Mouse (Mus musculus): ENCODE data around the gene Cacna2d4.
A peak's percentile ranks its signal among the peaks of the same experiment; 100 is the strongest.

The Cacna2d4 gene

DNA sequence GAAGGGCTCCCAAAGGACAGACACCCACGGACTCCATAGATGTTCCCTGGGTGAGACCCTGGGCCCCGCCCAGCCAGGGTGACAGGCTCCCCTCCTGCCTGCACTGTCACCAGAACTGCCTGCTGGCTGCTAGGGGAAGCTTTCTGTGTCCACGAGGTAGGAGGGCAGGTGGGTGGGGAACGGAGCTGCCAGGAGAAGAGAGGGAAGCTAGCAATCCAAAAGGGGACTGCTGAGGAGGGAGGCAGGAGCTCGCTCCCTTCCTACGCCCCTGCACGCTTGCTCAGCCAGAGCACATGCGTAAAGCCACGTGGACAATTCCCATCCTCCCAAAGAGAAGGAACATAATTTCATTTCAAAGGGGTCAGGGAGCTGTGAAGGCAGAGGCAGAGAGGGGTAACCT lies 73.8 kb downstream of the Cacna2d4 start:
- no peak for DNase-seq (ENCODE audit: low read depth)

DNA sequence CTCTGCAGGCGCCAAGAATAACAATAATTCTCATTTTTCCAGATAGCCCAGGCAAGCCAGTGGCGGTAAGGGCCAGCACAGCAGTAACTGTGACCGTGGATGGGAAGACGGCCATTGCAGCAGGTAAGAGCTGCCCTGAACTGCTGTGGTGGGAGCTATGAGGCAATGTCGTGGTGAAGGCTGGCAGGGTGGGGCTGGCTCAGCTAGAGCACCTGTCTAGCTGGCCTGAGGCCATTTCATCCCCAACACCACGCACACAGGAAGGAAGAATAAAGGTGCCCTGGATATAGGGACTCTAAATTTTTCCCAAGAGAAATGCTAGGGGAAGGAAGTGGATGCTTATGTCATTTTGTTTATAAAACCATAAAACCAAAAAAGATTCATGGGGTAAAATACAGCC lies 76.1 kb downstream of the Cacna2d4 start:
- no peak for DNase-seq (ENCODE audit: low read depth)

DNA sequence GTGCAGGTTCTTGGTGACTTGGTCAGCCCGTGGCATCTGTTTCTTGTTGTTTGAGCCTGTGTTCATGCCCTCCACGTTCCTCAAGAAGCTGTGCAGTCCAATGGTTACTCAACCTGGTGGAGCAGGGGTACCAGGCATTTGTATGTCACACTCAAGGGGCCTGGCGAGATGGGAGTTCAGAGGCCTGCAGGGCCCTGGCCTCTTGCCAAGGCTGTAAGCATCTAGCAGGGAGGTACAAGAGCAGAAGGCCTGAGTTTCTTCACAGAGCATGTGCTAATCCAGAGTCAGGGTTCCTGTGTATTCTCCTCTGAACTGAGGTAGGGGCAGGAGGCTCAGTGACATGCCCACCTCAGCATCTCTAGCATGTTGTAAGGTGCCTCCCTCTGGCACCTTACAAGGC lies 76.8 kb downstream of the Cacna2d4 start:
- DNase-seq (ENCODE audit: low read depth) = no peak

DNA sequence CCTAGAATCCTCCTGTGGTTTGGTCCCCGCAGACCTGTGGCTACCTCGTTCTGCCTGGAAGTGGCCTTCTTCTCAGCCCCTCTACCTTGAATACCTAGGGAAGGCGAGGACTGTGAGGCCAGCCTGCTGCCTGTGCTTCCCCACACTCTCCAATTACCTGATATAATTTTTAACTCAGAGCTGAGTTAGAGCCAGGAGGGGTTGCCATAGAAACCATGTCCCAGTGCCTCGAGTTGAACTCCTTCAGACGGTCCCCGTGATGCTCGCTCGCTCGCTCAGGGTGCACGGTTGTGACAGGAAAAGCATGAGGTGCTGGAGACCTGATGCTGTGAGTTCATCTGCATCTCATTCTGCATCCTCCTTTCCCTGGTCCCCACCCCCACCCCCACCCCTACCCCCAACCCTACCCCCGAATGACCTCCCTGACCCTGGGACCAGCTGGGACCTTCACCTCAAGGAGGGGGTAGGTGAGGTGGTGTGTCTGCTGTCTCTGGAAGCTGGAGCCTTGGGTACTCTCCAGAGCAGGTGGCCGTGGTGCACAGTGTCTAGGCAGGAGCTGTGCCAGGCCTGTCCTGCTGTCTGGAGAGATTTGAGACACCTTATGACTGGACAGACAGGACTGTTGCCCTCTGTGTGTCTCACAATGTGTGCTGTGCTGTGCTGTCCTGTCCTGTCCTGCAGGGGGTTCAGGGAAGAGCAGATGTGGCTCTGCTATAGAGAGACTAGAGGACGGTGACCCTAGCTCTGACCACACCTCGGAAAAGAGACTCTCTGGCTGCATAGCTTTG lies 77.5 kb downstream of the Cacna2d4 start:
- DNase-seq (ENCODE audit: low read depth) = no peak

DNA sequence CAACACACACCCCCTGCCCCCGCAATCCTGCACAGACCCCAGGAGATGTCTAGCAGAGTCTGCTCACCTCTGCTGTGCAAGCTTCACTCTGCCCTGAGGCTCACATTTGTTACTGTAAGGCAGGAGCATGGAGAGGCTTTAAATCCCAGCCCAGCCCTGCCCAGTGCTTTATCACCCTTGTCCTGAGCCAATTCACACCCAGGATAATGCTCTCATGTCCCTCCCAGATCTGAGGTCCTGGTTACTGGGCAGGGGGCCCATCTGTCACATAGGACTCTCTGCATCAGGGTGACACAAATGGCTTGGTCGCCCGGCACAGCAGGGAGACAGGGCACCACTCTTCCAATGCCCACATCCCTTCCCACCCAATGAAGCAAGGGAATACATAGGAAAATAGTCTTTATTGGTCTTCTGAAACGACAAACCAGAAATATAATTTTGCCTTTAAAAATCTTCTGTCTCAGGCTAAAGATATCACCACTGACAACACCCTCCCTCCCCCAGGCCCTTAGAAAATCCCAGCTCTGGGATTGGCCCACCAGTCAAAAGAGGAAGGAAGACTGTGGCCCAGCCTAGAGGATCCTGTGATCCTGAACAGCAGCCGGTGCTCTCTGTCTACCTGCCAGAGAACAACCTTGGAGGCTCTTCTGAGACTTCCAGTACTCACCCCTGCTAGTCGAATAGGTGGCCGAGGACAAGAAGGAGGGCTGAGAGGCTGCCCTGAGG lies 78.6 kb downstream of the Cacna2d4 start:
- DNase-seq (ENCODE audit: low read depth) = no peak

DNA sequence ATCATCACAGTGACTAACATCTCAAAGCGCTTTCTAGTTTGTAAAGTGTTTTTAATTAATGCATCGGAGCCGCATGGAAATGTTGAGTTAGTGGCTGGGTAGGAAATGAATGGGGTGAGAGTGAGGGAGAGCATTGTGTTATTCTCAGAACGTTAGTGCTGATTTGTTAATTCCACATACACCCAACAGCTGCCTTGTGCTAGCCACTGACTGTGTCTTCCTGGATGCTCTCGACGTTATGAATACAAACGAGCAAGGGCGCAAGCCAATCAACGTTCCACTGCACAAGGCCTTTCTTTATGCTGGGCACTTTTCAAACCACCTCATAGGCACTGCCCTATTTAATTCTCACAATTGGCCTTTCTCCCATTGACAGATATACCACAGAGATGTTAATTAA lies 82.4 kb downstream of the Cacna2d4 start:
- no peak for DNase-seq (ENCODE audit: low read depth)

DNA sequence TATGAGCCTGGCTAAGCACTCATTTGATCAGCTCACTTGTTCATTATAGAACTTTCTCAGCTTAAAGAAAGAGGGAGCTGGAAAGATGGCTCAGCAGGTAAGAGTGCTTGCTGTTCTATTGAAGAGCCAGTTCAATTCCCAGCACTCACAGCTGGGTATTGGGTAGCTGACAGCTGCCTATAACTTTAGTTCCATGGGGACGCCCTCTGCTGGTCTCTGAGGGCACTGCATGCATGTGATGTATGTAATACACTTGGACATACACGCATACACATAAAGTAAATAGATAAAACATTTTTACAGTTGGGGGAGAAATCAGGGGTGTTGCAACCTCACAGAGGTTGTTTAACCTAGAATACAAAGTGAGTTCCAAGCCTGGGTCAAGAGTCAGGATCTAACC lies 83.0 kb downstream of the Cacna2d4 start:
- no peak for DNase-seq (ENCODE audit: low read depth)

DNA sequence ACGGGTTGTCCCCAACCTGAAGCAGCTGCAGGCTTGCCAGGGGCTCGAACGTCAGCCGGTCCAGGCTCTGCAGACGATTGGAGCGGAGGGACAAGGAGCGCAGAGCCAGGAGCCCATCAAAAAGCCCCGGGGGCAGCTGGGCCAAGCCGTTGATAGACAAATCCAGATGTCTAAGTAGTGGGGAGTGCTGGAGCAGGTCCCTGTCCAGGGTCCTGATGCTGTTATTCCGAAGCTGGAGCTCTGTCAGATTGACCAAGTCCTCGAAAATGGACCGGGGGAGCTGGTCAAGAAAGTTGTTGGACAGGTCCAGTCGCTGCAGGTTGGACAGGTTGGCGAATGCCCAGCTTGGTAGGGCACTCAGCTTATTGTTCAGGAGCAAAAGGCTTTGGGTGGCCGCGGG lies 84.2 kb downstream of the Cacna2d4 start:
- no peak for DNase-seq (ENCODE audit: low read depth)

DNA sequence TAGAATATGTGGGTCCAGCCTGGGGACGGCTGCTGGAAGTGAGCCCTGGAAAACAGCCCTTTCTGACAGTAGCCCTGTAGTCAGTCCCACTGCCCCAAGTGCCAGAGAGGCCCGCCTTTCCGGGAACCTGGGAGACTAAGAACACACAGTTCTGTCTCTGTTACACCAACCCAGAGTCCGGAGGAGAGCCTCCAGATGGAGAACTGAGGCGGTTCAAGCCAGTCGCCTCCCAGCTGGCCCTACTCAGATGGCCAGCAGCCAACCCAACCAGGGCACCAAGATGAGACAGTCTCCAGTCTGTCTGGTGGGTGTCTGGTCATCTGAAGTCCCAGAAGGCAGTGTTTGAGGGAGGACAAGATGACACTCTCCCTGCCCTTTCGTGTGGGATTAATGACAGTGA lies 85.4 kb downstream of the Cacna2d4 start:
- DNase-seq (ENCODE audit: low read depth) = no peak

DNA sequence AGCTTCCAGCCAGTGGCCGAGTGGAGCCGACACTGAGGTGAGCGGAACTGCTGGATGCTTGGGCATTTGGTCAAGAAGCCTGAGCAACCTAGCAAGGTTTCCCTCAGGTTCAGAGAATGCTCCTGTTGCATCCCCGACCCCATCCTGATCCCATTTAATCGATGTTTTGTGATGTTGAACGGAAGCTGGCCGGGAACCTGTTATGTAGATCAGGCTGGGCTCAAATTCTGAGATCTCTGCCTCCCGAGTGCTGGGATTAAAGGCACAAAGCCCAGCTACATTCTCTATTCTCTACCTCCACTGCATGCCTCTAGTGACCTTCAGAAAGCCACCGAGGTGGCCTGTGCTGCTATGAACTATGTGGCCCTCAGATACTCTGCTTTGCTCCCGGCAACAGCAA lies 88.5 kb downstream of the Cacna2d4 start:
- no peak for DNase-seq (ENCODE audit: low read depth)

DNA sequence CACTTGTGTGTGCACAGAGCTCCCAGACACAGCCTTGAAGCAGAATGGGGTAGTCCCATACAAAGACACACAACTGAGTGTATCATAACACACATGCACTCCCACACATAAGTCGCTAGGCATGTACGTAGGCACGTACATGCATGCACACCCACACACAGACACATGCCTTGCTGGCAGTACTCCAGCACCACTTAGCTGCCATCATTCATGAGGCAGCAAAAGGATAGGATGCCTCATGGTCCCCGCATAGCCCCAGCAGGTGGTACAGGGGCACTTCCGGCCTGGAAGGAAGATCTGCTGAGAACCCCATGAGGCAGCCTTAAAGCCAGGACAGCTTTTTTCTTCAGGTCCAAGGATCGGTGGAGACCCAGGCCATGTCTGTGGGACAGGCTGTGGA lies 89.7 kb downstream of the Cacna2d4 start:
- no peak for DNase-seq (ENCODE audit: low read depth)

DNA sequence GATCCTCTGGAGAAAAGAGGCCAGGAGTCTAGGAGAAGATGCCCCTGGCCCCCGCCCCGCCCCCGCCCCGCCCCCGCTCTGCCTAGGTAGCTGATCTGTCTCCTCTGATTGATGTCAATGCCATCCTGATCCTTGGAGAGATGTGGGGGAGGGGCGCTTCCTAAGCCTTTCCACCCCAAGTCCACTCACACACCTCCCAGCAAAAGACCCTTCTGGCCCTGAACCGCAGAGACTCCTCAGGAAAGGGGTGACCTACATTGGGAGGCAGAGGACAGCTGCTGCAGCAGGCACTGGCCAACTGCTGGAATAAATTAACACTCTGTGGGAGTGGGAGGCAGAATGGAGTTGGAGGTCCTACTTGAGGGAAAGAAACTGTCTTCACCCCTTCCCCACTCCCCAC lies 90.2 kb downstream of the Cacna2d4 start:
- DNase-seq (ENCODE audit: low read depth) = no peak

DNA sequence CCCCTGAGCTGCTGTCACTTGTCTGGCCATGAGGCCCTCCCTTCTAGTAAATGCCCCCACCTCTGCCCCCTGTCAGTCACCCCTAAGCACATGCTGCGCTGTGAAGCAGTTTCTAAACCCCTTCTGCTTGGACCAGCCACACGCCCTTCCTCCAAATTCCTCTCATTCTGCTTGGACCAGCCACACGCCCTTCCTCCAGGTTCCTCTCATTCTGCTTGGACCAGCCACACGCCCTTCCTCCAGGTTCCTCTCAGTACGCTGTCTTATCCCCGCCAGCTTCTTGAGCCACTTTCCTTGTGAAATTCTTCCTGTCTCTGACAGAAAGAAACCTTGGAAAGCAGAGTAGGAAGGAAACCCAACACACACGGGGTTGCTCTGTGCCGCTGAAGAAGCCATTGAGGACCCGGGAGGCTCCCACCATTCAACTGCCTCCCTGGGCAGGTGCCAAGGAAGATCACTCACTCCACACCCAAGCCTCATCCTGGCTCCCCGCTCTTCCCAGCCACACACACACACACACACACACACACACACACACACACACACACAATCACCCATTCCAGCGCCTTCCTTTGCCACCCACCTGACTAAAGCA lies 92.3 kb downstream of the Cacna2d4 start:
- no peak for DNase-seq (ENCODE audit: low read depth)

DNA sequence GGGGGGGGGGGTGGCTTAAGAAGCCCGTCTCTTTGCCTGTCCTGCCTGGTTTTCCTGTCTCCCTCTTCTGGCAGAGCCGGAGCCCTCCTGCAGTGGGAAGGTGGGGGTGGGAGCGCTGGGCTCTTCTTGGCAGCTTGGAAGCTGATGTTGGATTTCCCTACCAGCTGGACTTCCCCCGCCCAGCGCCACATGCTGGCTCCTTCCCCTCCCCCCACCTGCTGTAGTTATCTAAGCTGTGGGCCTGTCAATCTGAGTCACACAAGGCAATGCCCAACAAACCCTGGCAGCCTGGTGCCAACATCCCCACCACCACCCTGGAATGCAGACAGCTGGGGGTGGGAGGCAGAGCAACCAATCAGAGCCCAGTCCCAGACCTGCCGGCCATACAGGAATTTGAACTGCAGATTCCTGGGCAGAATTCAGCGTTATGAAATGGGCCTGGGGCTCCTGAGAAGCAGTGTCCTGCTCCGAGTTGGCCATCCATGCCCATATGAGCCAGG lies 92.9 kb downstream of the Cacna2d4 start:
- no peak for DNase-seq (ENCODE audit: low read depth)

DNA sequence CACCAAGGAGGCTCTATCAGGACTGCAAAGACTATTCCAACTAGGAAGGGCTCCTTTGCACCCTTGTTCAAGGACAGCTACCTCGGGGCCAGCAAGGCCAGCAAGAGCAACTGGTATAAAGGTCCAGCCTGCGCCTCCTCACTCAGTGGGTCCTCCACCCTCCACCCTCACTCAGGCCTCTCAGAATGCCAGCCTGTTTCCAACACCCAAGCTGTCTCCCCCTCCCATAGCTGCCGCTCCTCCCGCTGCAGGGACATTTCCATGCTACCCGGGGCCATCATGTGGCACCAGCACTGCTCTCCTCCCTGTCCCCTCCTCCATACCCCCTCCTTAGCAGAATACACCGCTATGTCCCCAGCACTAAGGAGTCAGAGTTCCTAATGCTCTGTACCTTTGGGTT lies 93.6 kb downstream of the Cacna2d4 start:
- DNase-seq (ENCODE audit: low read depth) = no peak

DNA sequence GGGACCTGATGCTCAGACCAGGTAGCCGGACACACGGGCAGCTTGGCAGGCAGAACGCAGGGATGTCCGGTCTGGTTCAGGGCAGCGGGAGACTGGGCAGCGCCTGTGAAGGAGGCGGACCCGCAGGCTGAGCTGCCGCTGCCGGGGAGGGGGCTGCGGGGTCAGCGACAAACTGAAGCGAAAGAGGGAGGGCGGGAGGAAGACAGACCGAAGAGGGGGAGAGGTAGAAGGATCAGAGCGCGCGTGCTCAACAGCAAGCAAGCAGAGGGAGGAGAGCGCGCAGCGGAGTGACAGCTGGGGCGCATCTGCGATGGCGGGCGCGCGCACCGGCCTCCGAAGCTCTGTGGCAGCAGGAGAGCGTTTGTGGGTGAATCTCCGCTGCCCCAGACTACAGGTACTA lies 94.2 kb downstream of the Cacna2d4 start, which contains the start of gene Lrtm2:
Lrtm2 (minus strand) TSS at position 261 of the 400 bp plus-strand sequence.
- DNase-seq (ENCODE audit: low read depth) = no peak

DNA sequence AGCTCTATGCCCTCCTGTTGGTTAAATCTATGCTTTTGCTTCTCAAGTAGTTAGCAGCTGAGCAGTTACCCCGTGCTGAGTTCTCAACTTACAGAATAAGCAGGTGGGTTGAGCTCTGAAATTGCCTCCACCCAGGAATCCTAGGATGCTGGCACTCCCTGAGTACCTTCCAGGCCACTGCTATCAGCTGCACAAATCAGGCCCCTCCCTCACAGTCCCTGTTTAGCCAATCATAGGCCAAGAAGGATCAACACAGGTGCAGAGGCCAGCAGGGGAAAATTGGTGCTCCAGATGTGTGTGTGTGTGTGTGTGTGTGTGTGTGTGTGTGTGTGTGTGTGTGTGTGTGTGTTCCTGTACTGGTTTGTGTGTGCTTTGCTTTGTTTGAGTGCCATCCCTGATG lies 95.8 kb downstream of the Cacna2d4 start:
- DNase-seq (ENCODE audit: low read depth) = no peak

DNA sequence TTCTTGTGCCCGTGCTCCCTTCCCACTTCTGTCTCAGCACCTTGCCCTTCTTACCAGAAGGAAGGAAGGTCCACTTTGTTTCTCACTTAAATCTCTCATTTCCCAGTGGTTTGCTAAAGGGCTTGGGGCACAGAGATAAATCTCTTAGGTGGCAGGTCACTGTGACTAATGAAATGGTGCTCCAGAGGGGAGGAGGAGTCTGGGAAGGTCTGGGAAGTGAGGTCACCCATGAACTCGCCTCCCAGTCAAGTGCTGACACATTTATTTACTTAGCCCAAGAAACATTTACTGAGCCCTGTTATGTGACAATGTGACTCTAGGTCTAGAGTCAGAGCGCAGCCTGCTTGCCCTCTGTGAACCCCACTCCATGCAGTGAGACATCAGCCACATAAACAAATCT lies 96.9 kb downstream of the Cacna2d4 start:
- no peak for DNase-seq (ENCODE audit: low read depth)

DNA sequence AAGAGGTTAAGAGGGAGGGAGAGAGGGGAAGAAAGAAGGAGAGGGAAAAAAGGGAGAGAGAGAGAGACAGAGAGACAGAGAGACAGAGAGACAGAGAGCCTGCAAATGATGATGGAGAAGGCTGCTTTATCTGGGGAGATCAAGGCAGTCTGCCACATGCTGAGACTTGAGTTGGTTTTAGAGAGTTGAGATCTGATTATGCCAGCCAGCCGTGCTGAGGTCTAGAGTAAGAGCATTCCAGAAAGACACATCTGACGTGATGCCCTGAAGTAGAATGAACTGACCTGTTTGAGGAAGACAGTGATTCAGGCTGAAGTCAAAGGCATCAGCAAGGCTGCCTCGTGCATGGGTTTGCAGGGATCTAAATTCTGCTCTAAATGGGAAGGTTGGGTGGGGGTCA lies 97.5 kb downstream of the Cacna2d4 start:
- DNase-seq (ENCODE audit: low read depth) = no peak

DNA sequence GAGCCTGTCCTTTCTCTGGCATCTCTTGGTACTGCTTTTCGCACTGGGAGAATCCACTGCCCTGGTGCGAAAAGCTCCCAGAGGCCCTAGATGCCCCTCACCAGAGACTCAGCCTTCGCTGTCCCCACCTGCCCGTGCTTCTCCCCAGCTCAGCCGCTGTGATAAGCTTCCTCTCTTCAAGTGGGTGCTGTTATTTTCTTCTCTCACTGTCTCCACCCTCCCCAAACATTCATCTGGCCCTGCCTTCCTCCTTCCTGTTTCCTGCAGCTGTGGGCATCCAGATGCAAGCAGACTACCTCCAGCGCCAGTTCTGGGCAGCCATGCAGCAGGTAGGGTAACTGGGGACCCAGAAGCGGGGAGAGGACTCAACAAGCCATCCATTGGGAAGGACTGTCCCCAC lies 99.8 kb downstream of the Cacna2d4 start:
- DNase-seq (ENCODE audit: low read depth) = peak; percentile 75

DNA sequence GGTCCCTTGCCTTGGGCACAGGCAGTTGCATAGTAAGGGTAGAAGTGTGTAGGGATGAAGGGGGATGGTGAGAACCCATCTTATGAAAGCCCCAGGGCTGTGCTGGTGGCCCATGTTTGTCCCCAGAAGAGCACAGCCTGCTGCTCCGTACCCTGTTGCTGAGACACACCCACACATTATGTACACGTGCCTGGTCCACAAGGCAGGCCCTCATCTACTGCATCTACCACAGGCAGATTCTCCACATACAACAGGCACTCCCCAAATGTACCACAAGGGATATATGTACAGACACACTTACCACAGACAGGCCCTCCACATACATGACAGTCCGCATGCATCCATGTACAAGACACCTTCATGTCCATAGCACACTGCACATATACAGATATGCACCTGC lies 101.0 kb downstream of the Cacna2d4 start:
- DNase-seq (ENCODE audit: low read depth) = peak; percentile 19

DNA sequence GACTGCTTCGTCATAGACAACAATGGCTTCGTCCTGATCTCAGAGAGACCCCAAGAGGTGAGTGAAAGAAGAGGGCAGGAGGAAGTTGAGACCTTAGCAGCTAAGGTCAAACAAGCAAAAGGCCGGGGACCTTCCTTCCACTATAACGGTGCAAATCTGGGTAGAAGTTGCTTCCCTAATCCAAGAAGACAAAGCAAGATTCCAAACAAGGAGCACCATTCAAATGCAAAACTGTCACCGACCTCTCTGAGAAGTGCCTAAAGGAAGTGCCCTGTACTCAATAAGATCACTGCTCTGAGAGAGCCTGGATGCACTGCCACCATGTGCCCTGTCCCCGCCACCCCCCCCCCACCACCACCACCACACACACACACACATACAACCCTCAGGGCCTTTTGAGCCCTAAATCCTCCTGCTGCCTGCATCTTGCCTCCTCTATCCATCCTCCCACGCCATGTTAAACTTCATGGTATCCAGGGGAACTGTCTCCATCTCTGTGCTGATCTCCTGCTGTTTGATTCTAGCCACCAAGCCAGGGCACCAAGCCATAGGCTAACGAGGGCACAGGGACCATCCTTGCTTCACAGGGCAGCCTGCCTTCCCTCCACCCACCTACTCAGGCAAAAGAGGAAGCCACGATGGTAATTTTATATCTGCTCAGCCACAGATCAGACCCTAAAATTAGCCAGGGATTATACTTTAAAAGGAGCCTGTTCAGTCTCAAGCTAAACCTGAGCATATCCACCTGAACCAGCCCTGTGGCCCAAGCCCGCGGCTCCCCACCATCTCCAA lies 102.0 kb downstream of the Cacna2d4 start:
- DNase-seq (ENCODE audit: low read depth) = no peak

All from naive thymus-derived CD4-positive, alpha-beta T cell, adult 2 months (primary cell).